Mouse (Mus musculus): ENCODE data around the gene Tns3.
"Not testable (repeated sequence)": the region's sequence is repeated elsewhere in the genome, so short reads cannot be mapped to it uniquely, and the experiment has no call there.

Gene Tns3

DNA sequence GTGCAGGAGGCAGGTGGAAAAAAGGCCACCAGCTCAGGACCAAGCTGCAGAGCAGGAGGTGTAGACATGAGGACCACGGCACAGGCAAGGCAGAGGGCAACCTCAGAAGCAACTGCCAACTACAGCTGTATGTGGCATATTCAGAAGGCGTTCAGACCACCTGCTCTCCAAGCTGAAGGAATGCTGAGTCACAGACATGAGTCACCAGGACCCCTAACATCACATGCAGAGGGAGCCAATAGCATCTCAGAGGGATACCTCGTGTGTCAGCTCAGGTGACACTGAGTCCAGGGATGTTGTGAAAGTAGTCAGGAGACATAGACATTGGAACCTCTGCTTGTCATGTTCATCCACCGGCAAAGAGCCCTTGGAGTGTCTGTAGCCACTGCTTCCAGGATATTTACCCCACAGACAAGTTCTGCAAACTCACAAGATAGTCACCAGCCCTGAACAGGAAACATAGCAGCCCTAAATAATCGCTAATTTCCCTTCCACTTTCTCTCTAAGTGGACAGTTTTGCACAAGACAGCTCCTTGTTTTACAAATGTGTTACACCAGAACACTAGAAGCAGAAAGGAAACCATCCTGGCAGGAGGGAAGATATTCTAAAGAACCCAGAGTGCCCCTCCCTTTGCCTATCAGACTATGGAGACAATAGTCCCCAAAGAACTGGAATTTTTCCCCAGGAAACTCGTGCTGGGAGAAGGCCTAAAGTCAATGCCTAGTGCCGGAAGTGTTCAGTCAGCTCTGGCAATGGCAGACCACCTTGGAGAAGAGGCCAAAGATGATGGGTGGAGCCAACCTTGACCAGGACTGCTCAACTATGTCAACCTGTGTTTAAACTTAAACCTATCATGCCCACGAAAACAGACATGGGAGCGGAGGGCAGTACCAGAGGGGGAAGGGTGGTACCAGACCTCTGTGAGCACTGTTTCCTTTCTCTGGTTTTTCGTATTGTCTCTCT lies 88.8 kb downstream of the Tns3 start:
- no peak for DNase-seq (ENCODE audit: low spot score)

GRCm38 (mm10) chr11:8574562-8574961 lies 89.8 kb downstream of the Tns3 start:
- no peak for DNase-seq (ENCODE audit: low spot score)

DNA sequence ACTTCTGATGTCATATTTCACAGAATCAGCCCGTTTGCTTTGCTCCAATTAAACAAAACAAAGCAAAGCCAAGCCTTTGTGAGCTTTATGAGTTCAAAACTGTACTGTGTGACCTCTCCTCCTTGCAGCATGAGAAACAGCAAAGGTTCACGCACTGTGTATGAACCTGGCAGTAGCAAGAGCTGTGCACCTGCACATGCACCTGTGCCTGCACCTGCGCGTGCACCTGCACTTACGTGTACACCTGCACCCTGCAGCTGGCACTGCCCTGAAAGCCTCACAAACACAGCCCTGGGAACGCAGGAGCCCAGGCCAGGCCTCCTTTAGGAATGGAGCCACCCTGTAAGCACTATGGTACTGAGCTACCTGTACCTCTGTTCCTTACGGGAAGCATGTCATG lies 91.6 kb downstream of the Tns3 start:
- DNase-seq (ENCODE audit: low spot score): no peak

DNA sequence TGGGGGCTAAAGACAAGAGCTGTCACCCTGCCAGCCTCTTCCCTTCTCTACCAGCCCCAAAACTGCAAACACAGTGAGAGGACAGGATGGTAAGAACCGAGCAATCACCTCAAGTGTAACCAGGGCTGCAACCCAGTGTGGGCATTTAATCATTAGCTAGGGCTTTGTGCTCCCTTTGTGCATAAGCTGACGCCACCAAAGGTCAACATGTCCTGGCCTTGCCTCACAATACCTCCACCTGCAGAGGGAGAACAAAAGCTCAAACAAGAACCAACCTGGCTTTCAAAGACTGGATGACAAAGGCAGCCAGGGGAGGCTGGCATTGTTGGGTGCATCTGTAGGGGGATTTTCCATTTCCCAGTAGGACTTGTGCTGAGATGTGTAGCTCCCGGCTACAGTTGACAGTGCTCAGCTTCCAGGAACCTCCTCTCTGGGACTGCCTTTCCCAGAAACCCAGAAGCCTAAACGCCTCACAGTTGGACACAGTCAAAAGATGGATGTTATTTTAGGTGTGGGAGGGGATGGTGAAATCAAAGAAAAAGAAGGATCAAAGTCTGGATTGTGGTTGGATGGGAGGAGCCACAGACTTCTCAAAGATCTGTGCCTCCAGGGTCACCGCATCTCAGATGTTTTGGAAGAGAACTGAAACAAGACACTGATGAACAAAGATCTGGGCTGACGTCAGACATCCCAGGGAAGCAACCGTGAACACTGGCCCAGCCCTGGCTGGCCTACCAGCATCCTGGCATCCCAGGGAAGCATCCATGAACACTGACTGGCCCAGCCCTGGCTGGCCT lies 94.9 kb downstream of the Tns3 start:
- DNase-seq (ENCODE audit: low spot score): no peak

GRCm38 (mm10) chr11:8568829-8569228 lies 95.5 kb downstream of the Tns3 start:
- DNase-seq (ENCODE audit: low spot score): no peak

GRCm38 (mm10) chr11:8566250-8566853 lies 98.0 kb downstream of the Tns3 start:
- DNase-seq (ENCODE audit: low spot score): no peak

GRCm38 (mm10) chr11:8558761-8559282 lies 105.5 kb downstream of the Tns3 start:
- no peak for DNase-seq (ENCODE audit: low spot score)

DNA sequence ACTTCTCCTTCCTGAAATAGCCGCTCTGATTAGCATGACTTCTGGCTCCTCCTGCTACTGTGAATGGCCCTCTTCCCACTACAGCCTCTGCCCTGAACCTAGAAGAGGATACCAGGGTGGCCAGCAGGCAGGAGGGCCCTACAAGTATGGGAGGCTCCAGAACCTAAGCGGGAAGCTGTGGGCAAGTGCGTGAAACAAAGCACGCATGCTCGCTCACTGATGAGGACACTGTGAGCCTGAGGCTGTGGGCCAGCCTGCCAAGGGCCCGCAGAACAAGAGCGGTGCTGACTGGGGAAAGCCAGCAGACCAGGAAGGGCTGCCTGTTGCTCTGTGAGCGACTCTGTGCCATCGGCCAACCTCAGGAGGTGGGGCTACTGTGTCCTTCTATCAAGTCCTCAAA lies 106.1 kb downstream of the Tns3 start:
- DNase-seq (ENCODE audit: low spot score): no peak

DNA sequence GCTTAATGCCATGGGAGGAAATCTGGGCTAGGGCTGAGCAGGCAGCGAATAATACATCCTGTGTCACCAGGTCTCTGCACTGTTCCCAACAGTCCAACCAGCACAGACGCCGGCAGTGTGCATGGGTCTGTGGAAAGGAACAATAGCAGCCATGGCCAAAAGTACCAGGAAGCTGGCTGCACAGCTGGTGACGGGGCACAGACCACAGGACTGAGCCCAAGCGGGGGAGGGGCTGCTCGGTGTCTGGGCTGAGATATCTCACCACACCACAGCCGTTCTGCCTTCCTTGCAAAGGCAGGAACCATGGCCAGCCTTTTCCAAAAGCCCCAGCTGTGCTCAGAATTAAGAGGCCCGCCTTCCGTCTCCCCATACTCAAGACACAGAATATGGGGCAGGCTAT lies 107.3 kb downstream of the Tns3 start:
- no peak for DNase-seq (ENCODE audit: low spot score)

DNA sequence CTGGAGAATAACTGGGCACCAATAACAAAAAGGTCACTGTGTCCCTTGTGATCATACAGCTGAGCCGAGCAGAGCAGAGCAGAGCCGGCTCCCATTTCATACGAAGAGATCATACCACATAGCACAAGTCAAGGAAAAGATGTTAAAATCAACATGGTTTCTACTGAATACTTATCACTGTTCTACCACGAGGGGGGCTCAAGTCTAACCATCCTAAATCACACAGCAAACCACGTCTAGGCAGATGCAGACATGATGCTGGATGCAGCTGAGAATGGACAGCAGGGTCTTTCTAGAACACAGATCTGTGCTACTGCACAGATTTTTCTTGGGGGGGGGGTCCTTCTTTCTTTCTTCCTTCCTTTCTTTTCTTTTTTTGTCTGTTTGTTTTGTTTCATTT lies 112.6 kb downstream of the Tns3 start:
- DNase-seq (ENCODE audit: low spot score): no peak

GRCm38 (mm10) chr11:8547661-8548060 lies 116.7 kb downstream of the Tns3 start:
- DNase-seq (ENCODE audit: low spot score): no peak

- no peak for DNase-seq (ENCODE audit: low spot score)
Observed at GRCm38 (mm10) chr11:8545798-8546197, 118.5 kb downstream of the Tns3 start.

- DNase-seq (ENCODE audit: low spot score): no peak
Observed at GRCm38 (mm10) chr11:8544355-8544754, 120.0 kb downstream of the Tns3 start.

DNA sequence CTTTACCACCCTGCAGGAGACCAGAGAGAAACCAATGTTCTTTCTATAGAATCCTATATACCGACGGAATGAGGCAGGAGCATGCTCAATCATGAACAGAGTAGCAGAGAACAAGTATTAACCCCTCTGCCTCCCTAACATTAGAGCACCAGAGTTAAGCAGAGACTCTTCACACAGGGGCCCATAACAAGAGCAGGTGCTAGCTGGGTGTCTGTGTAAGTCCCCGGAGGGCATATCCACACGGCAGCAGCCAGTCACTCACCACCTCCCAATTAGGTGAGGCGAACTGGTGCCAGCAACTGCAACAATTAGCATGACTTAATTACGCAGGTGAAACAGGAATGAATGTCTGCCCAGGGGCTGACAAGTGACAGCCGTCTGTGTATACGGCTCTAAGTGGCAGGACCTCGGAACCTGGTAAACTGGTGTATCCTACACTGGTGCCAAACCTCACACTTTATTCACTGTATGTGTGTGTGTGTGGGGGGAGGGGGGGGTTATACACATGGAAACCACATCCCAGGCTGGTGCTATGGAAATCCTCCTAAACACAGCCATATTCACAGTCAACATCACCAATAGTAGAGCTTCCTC lies 123.0 kb downstream of the Tns3 start:
- no peak for DNase-seq (ENCODE audit: low spot score)

- no peak for DNase-seq (ENCODE audit: low spot score)
Observed at GRCm38 (mm10) chr11:8539593-8540265, 124.6 kb downstream of the Tns3 start.

GRCm38 (mm10) chr11:8537013-8537614 lies 127.2 kb downstream of the Tns3 start:
- no peak for DNase-seq (ENCODE audit: low spot score)

- no peak for DNase-seq (ENCODE audit: low spot score)
Observed at GRCm38 (mm10) chr11:8534893-8535292, 129.4 kb downstream of the Tns3 start.

DNA sequence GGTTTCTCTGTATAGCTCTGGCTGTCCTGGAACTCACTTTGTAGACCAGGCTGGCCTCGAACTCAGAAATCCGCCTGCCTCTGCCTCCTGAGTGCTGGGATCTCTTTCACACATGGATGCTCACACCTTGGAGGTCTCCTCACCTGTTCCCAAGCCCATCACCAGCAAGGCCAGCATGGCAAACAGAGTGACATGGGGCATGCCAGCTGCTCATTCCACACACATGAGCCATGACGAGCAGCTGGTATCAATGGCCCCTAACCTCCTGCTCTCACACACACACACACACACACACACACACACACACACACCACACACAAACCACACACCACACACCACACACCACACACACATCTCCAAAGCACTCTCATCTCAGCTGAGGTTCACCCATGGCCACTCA lies 131.6 kb downstream of the Tns3 start:
- not testable (repeated sequence) for DNase-seq (ENCODE audit: low spot score)

DNA sequence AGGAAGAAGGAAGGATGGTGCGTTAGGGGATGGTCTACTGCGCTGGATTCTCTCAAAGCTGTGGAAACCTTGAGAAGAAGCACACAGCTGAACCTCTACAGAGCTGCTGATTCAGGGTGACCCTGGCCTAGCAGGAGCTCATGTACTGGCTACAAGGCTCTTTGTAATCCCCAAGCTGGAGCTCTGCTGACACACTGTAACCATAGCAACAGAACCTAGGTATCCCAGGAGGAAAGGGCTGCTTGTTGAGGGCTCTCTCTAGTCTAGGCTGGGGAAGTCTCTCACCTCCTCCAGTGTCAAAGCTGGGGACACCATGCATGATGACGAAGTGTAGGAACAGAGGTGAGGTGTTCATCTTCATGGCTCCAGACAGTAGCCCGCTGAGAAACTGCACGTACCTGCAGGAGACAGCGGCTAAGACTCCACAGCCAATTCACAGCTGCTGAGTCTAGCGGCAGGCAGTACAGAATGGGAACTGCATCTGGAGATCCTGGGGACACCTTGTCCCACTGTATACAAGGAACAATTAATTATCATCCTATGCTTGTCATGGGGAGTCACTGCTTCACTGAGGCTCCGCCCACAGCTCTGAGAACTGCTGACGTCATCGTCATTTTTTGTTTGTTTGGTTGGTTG lies 132.1 kb downstream of the Tns3 start:
- no peak for DNase-seq (ENCODE audit: low spot score)

- no peak for DNase-seq (ENCODE audit: low spot score)
Observed at GRCm38 (mm10) chr11:8530506-8530905, 133.8 kb downstream of the Tns3 start.

DNA sequence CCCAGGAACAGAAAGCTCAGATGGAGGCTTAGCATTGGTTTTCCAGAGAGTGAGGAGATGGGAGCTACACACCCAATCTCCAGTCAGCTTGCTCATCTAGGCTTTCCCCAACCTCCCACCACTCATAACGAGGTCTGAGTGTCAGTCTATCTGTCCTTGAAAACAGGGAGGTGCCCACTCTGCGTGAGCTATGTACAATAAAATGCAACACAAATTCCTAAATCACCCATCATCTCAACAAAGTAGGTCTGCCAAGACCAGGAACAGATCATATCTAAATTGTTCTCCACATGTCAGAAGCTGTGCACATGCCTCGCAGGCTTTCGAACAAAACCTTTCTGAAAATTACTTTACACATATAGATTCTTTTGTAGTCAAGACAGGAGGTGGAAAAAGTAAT lies 134.3 kb downstream of the Tns3 start:
- no peak for DNase-seq (ENCODE audit: low spot score)

All from MN1 (cell line).